Mouse (Mus musculus) E14TG2a.4 (cell line): Measurements from ENCODE around the gene Olfr875.
A peak's percentile ranks its signal among the peaks of the same experiment; 100 is the strongest.

ENCODE experiments used
- H3K27me3 ChIP-seq: 2 replicates; pipeline ENCODE4 v1.6.1; 2014; ENCODE audit warnings: low read length, control low read depth; ENCODE audit not compliant: insufficient read depth
- H3K36me3 ChIP-seq: 2 replicates; pipeline ENCODE4 v1.6.1; 2014; ENCODE audit warnings: low read length, control low read depth; ENCODE audit not compliant: insufficient read depth
- H3K4me1 ChIP-seq: replicated peaks from 2 replicates; pipeline ENCODE4 v1.6.1; 2014; ENCODE audit warnings: low read depth, low read length, control low read depth
- H3K4me3 ChIP-seq: replicated peaks from 2 replicates; pipeline ENCODE4 v1.5.1; 2014; ENCODE audit warnings: mild to moderate bottlenecking, low read length
- H3K9me3 ChIP-seq: 2 replicates; pipeline ENCODE4 v1.6.1; 2014; ENCODE audit warnings: low read length, control low read depth
- CTCF ChIP-seq: conservative IDR thresholded peaks from 2 replicates; pipeline ENCODE4 v1.5.1; 2014; ENCODE audit warnings: low read length
- NANOG ChIP-seq: IDR thresholded peaks from 2 replicates; pipeline ENCODE4 v1.6.1; 2014; ENCODE audit warnings: borderline replicate concordance, low read length, mixed read lengths
- POU5F1 ChIP-seq: IDR thresholded peaks from 2 replicates; pipeline ENCODE4 v1.6.1; 2014; ENCODE audit warnings: low read length, borderline replicate concordance

The Olfr875 gene

GRCm38 (mm10) chr9:37771759-37772158 is at the start of gene Olfr875:
Olfr875 (plus strand) TSS chr9:37771857.
- H3K4me3 ChIP-seq = no peak within 1 kb of the TSS
- no peak for TF ChIP-seq CTCF
- TF ChIP-seq NANOG = no peak
- TF ChIP-seq POU5F1 = no peak
- H3K4me1 ChIP-seq = no peaks in the 10 kb centered on the region
- peaks cover 4% of the 10 kb centered on the region; the same call in 1 of the 2 replicates for H3K9me3 ChIP-seq
- no peaks in the 10 kb centered on the region for H3K27me3 ChIP-seq
- no peaks in the 10 kb centered on the region for H3K36me3 ChIP-seq

GRCm38 (mm10) chr9:37734310-37734709 is 37.3 kb upstream of the Olfr875 start:
- Histone ChIP-seq H3K9me3 (no peaks in the 10 kb centered on the region), H3K27me3 (no peaks in the 10 kb centered on the region), H3K36me3 (no peaks in the 10 kb centered on the region), H3K4me3 (no peak overlapping the region), H3K4me1 (no peaks in the 10 kb centered on the region)
- TF ChIP-seq CTCF = no peak
- TF ChIP-seq NANOG = no peak
- TF ChIP-seq POU5F1 = no peak

DNA sequence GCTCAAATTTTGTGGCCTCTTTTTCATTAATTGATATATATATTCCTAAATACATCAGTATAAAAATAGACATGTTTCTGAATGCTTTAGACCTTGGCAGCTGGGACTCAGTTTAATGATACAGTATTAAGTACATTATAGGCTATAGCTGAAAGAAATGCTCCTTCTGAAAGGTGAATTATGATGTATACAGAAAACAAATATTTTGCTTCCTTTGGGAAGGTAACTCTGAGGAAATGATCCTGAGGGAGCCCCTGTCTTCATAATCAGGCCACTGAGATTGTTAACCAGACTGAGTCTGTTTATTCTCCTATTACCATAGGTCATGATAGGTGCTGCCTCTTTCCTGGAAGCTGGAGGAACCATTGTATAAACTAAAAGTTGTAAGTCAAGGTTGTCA is 26.9 kb upstream of the Olfr875 start, which contains the start of gene Olfr874:
Gene Olfr874 (plus strand): TSS at position 301 of the 400 bp plus-strand sequence.
- no peaks in the 10 kb centered on the region for H3K27me3 ChIP-seq
- TF ChIP-seq CTCF = no peak
- TF ChIP-seq NANOG = no peak
- TF ChIP-seq POU5F1 = no peak
- H3K4me3 ChIP-seq = no peak within 1 kb of the TSS
- no peaks in the 10 kb centered on the region for H3K9me3 ChIP-seq
- H3K36me3 ChIP-seq = no peaks in the 10 kb centered on the region
- peaks cover 4% of the 10 kb centered on the region for H3K4me1 ChIP-seq

DNA sequence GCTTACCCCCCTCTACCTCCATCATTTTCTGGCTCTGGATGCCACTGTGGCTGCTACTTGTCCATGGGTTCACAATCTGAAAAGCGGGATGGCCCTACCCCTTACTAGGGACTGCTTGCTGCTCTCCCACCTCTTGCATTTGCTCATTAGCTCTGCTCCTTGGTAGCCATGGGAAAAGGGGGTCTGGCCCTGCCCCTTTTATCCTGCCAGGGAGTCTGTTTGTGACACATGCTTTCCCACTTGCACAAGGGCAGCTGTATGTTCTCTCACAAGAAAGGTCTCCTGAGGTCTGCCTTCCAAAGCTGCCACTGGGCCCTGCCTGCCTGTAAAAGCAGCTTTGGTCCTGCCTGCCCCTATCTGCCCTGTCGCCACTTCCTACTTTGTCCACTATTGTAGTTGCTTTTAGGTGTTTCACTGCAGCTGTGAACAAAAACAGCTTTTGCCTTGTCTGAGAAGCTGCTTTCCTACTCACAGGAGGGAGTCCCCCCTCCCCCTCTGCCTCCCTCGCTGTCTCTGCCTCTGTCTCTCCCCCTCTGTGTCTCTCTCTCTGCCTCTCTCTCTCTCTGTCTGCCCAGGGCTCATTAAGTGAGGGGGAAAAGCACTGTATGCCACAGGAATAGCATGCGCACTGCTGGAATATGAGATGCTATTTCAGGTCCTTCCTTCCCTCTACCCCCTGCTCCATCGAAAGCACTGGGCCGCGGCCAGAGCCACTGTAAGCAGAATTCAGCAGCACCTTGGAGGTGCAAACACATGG is 21.2 kb upstream of the Olfr875 start:
- Histone ChIP-seq H3K4me3 (peak overlapping the region; percentile 29; the same call in 1 of the 2 replicates), H3K9me3 (no peaks in the 10 kb centered on the region), H3K27me3 (no peaks in the 10 kb centered on the region), H3K4me1 (peaks cover 35% of the 10 kb centered on the region), H3K36me3 (no peaks in the 10 kb centered on the region)
- TF ChIP-seq NANOG (no peak), POU5F1 (no peak), CTCF (no peak)

DNA sequence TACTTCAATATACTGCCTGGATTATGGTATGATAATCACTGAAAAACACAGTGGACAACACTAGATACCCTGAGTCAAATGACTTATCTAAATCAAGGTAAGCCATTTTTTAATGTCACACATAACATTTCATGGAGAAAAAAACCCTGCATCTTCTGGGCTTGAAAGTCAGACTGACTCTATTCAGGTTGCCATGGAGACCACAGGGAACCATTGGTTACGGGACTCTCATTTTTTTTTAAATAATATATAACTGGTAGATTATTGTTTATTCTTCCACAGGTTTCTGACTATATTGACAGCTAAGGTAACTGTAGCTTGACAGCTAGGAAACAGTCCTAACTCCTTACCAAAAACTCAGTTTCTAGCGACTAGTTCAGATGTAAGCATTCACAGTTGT is 20.2 kb upstream of the Olfr875 start:
- TF ChIP-seq CTCF (no peak), NANOG (no peak), POU5F1 (no peak)
- Histone ChIP-seq H3K4me3 (no peak overlapping the region), H3K4me1 (peaks cover 35% of the 10 kb centered on the region), H3K9me3 (no peaks in the 10 kb centered on the region), H3K27me3 (no peaks in the 10 kb centered on the region), H3K36me3 (no peaks in the 10 kb centered on the region)

DNA sequence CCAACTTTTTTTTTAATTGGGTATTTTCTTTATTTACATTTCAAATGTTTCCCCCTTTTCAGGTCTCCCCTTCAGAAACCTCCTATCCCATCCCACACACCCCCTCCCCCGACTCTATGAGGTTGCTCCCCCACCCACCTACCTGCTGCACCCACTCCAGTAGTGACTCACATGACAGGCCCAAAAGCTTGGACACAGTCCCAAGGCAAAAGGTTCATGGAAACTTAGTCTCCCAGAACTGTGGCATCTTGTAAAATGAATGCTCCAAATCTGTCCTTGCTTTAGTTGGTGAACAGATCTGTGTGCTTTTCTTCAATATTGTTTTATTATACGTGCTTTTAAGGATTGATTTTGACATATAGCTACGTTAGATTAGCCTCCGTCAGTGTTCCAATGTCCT is 19.7 kb upstream of the Olfr875 start:
- no peaks in the 10 kb centered on the region for H3K36me3 ChIP-seq
- TF ChIP-seq NANOG (no peak), POU5F1 (no peak), CTCF (no peak)
- H3K4me1 ChIP-seq = peaks cover 35% of the 10 kb centered on the region
- no peaks in the 10 kb centered on the region for H3K27me3 ChIP-seq
- no peaks in the 10 kb centered on the region for H3K9me3 ChIP-seq
- H3K4me3 ChIP-seq = no peak overlapping the region

DNA sequence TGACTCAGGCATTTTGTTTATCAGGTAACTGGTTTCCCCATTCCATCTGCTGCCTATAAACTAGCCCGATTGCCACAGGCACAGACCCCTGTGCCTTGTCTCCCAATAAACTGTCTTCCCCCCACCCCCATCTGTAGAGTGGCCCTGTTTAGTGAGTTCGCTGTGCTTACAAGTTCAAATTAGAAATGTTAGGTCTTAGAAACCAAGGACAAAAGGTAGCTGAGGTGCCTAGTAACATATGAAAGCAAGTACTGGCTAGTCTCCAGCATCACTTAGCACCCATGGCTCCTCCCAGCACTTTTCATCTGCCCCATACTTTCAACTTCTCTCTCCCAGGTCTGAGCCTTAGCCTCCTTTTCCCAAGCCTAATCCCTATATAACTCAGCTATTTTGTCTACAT is 9.9 kb upstream of the Olfr875 start:
- Histone ChIP-seq H3K4me3 (no peak overlapping the region), H3K27me3 (no peaks in the 10 kb centered on the region), H3K4me1 (no peaks in the 10 kb centered on the region), H3K9me3 (no peaks in the 10 kb centered on the region), H3K36me3 (no peaks in the 10 kb centered on the region)
- TF ChIP-seq CTCF (no peak), NANOG (no peak), POU5F1 (no peak)

- H3K27me3 ChIP-seq = no peaks in the 10 kb centered on the region
- no peaks in the 10 kb centered on the region for H3K4me1 ChIP-seq
- no peak overlapping the region for H3K4me3 ChIP-seq
- H3K9me3 ChIP-seq = no peaks in the 10 kb centered on the region
- TF ChIP-seq CTCF = peak; percentile 27
- TF ChIP-seq NANOG = no peak
- no peaks in the 10 kb centered on the region for H3K36me3 ChIP-seq
Observed at GRCm38 (mm10) chr9:37762541-37762940, 9.1 kb upstream of the Olfr875 start.
